Mouse (Mus musculus) heart, postnatal 0 days (tissue): ENCODE results near the gene Acox2.

Experiments used
- CTCF ChIP-seq: IDR thresholded peaks from 2 replicates; pipeline ENCODE4 v1.5.1; 2016; ENCODE audit warnings: antibody characterized with exemption, control low read depth, low read depth
- EP300 ChIP-seq: IDR thresholded peaks from 2 replicates; pipeline ENCODE4 v1.6.1; 2016; ENCODE audit warnings: antibody characterized with exemption, low read depth

GRCm38 (mm10) chr14:8249206-8249605 lies 9.9 kb downstream of the Acox2 start:
- TF ChIP-seq EP300: no peak
- TF ChIP-seq CTCF: no peak
